Mouse (Mus musculus): ENCODE data around the gene 4932438H23Rik.

The 4932438H23Rik gene

GRCm38 (mm10) chr16:91095022-91095421, at the start of gene 4932438H23Rik:
Gene 4932438H23Rik, minus strand, starts transcription at chr16:91095122.
- no peak for DNase-seq (ENCODE audit: low spot score)

DNA sequence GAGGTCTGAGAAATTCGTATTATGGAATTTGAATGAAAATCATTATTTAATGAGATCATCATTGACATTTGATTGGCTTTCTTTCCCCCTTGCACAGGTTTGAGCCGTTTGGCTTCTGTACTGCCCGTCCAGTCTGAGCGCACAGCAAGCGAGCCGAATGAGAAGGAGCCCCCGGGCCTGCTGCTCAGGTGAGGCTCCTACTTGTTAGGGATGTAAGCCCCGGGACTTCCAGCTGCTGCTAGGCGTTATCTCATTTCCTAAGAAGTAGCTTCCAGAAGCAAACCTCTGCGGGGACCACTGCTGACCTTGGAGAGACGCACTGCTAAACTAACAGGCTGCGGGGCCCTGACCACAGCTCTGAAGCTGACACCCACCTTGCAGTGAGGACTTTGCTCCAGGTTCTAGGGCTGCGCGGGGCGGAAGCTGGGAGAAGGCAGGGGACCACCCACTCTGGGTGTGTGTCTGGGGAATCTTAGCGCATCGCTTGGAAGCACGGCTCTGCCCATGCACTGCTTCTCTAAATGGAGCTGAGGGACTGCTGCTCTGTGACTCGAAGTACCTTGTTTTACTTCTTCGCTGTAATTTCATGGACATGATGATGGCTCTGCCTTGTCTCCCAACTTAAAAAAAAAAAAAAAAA, 46.2 kb upstream of the 4932438H23Rik start:
- no peak for DNase-seq (ENCODE audit: low spot score)

DNA sequence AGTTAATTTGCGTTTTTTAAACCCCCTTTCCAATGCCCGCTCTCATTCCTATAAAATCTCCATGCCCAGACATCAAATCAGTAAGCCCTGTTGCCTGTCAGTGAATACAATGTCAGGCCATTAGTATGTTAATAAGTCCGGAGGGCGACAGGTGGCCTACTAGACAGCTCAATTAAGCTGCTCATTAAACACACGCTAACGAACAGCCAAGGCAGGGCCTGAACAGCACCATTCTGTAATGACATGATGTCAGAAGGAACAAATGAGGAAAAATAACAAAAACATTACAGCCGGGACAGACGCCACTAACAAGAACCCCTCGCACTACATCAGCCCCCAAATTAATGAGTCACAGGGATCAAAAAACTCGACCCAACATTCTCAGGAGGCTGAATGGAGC, 45.5 kb upstream of the 4932438H23Rik start:
- no peak for DNase-seq (ENCODE audit: low spot score)

- DNase-seq (ENCODE audit: low spot score) = no peak
These were observed 45.1 kb upstream of the 4932438H23Rik start for GRCm38 (mm10) chr16:91140056-91140455.

DNA sequence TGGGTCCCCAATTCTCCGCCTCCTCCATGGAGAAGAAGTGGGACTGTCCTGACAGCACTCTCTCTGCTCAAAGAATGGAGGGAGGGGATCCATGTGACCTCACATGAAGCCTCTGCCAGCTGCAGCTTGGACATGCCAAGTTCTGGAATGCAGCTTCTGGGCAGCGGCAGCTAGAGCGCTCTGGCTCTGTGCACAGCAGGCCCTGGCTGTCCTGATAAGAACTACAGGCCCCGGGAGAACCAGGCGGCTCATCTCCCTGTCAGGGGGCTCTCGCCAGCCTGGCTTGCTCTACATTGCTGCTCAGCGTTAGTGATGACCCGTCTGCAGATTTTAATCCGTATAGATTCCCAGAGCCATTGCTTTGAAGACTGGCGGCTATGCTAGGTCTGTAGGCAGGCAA, 44.6 kb upstream of the 4932438H23Rik start:
- no peak for DNase-seq (ENCODE audit: low spot score)

- no peak for DNase-seq (ENCODE audit: low spot score)
These were observed 43.8 kb upstream of the 4932438H23Rik start for GRCm38 (mm10) chr16:91138736-91139135.

- no peak for DNase-seq (ENCODE audit: low spot score)
These were observed 43.2 kb upstream of the 4932438H23Rik start for GRCm38 (mm10) chr16:91138151-91138550.

DNA sequence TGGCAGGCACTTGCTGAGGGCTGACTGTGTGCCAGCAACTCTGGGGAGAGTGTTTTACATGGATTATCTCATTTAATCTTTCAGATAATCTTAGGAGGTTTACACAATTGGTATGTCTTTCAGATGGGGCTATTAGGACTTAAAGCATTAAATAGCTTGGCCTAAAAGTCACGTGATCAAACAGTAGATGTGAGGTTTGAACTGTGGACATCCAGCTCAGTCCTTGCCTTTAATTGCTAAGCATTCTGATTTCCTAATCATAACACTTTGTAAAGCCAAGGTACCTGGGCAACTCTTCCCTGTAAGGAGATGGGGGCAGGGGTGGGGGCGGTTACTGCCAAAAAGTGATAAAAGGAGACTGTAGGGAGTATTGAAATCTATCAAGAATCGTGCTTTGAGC, 41.7 kb upstream of the 4932438H23Rik start:
- no peak for DNase-seq (ENCODE audit: low spot score)

- DNase-seq (ENCODE audit: low spot score) = no peak
These were observed 35.0 kb upstream of the 4932438H23Rik start for GRCm38 (mm10) chr16:91129916-91130315.

DNA sequence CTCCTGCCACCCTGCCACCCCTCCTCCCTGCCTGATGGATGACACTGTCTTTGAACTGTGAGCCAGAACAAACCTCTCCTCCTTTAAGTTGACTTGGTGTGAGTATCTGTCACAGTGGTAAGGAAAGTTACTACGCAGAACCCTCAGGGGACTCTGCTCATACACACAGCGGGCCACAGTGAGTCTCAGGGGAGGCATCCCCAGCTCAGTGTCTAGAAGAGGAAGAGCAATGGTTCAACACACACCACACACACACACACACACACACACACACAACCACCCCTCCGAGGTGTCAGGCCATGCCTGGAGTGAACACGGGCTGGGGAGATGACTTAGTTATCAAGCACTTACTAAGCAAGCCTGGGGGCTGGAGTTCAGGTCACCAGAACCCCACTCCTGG, 33.5 kb upstream of the 4932438H23Rik start:
- DNase-seq (ENCODE audit: low spot score) = no peak

GRCm38 (mm10) chr16:91126734-91127524, 32.0 kb upstream of the 4932438H23Rik start:
- DNase-seq (ENCODE audit: low spot score) = no peak

- DNase-seq (ENCODE audit: low spot score) = no peak
These were observed 29.3 kb upstream of the 4932438H23Rik start for GRCm38 (mm10) chr16:91124256-91124655.

- no peak for DNase-seq (ENCODE audit: low spot score)
These were observed 28.9 kb upstream of the 4932438H23Rik start for GRCm38 (mm10) chr16:91123821-91124220.

DNA sequence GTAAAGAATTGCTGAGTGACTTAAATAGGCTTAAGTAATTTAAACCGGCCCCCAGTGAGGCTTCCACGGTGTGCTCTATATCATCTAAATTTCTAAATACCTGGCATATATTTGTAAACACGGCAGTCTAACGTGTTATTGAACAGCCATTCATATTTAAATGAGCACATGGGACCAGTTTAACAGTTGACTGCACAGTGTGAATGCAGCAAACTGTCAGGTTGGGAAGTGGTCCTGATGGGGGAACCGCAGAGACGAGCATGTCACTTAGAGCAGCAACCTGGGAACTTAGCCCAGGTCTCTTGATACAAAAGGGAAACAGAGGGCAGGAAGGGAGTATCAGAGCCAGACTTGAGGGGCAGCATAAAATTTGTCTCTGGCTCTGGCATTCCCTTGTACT, 25.0 kb upstream of the 4932438H23Rik start:
- DNase-seq (ENCODE audit: low spot score) = no peak

GRCm38 (mm10) chr16:91116696-91117095, 21.8 kb upstream of the 4932438H23Rik start:
- DNase-seq (ENCODE audit: low spot score) = no peak

- no peak for DNase-seq (ENCODE audit: low spot score)
These were observed 21.1 kb upstream of the 4932438H23Rik start for GRCm38 (mm10) chr16:91116006-91116405.

GRCm38 (mm10) chr16:91110999-91111535, 16.1 kb upstream of the 4932438H23Rik start:
- no peak for DNase-seq (ENCODE audit: low spot score)

GRCm38 (mm10) chr16:91107608-91108007, 12.7 kb upstream of the 4932438H23Rik start:
- DNase-seq (ENCODE audit: low spot score) = no peak

- DNase-seq (ENCODE audit: low spot score) = no peak
These were observed 10.6 kb upstream of the 4932438H23Rik start for GRCm38 (mm10) chr16:91105481-91106051.

DNA sequence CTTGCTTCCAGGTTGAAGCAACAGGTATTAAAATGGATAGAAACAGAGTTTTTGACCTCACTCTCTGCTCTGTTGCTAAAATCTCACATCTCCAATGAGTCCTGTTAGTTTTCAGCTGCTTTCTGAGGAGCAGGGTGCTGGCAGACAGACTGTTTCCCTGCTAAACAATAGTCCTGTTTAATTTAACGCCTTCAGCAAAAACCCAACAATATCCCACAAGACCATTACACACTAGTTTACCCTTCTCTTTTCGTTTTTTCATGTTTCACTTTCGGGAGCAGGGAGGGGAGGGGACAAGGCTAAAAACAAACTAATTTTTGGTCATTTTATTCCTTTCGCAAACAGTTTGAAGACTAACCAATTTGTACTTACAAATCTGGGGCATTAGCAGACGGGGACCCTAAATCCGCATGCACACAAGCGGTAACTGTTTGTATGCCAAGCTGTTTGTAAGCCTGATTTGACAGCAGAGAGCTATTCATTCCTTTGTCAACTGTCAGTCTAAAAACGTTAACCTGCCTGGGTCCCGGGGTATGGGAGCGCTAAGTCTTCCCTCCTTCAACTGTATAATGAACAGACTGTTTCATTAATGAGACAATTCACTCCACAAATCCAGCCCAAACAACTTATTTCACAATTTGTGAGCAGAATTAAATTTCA, 10.0 kb upstream of the 4932438H23Rik start:
- no peak for DNase-seq (ENCODE audit: low spot score)

GRCm38 (mm10) chr16:91103386-91103785, 8.5 kb upstream of the 4932438H23Rik start:
- no peak for DNase-seq (ENCODE audit: low spot score)

GRCm38 (mm10) chr16:91100484-91100883, 5.6 kb upstream of the 4932438H23Rik start:
- no peak for DNase-seq (ENCODE audit: low spot score)
